34 mouse cellular contexts compared by ENCODE assay signal in the genomic region with DNA sequence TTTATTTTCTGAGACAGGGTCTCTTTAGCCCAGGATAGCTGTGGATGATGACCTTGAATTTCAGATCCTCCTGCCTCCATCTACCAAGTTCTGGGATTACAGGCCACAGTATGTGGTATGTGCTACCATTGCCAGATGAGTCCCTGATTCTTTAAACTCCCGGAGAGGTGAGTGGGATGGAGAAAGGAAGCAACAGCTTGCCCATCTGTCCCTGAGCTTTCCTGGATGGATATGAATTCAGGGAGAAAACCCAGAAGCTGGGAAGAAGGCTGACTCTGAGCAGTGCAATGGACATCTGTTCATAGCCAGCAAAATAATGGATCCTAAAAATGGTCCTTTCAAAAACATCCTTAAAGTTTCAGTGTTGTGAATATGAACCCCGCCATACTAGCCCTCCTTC. TPM values are rescaled to one million over a fixed set of nuclear protein-coding genes. Genes with fewer than 3 reads are reported as not detected.
DNase-seq lines count a peak whose midpoint lies in the region; ATAC-seq and TF ChIP-seq lines count a peak whose summit lies in the region.
"Had no signal": no experiment of that assay in that cellular context is flagged by ENCODE, and none has a peak within 500 bp of the region (broad histone marks: within the 10 kb centered on the region; RNA-seq: fewer than 3 reads in every experiment).

No protein-coding gene starts in this region.

- H3K9me3 ChIP-seq in neural tube, embryonic 13.5 days: no peaks in the 10 kb centered on the region
- H3K9me3 ChIP-seq in neural tube, embryonic 15.5 days (replicated peaks): no peaks in the 10 kb centered on the region
- H3K9me3 ChIP-seq in stomach, postnatal 0 days (ENCODE audit: control insufficient read depth, low read length): no peaks in the 10 kb centered on the region
- H3K9me3 ChIP-seq: embryonic facial prominence, embryonic 10.5 days; embryonic facial prominence, embryonic 15.5 days; forebrain, embryonic 12.5 days; limb, embryonic 10.5 days; limb, embryonic 15.5 days; liver, embryonic 13.5 days; midbrain, embryonic 12.5 days had no signal

- WGBS in neural tube, embryonic 13.5 days: 83% methylated on average over 2 of the region's 2 CpGs
- 93% methylated on average over 2 of the region's 2 CpGs for WGBS in neural tube, embryonic 15.5 days
- 82% methylated on average over 2 of the region's 2 CpGs for WGBS in stomach, postnatal 0 days

- peak; percentile 99 for ATAC-seq in frontal cortex, adult (ENCODE audit: low TSS enrichment)
- ATAC-seq in neural tube, embryonic 13.5 days (ENCODE audit: low read depth): no peak
- no peak for ATAC-seq in neural tube, embryonic 15.5 days (ENCODE audit: low FRiP score)
- ATAC-seq in stomach, postnatal 0 days (ENCODE audit: low FRiP score, low TSS enrichment): no peak
- ATAC-seq: activated CD4-positive, CD25-positive, alpha-beta regulatory T cell, adult 4 months; intestine, postnatal 0 days had no signal

- no peaks in the 10 kb centered on the region for H3K4me1 ChIP-seq in neural tube, embryonic 13.5 days (replicated peaks)
- no peaks in the 10 kb centered on the region for H3K4me1 ChIP-seq in neural tube, embryonic 15.5 days
- H3K4me1 ChIP-seq in stomach, postnatal 0 days (replicated peaks; ENCODE audit: control insufficient read depth, insufficient read depth): no peaks in the 10 kb centered on the region
- H3K4me1 ChIP-seq: embryonic facial prominence, embryonic 10.5 days; embryonic facial prominence, embryonic 15.5 days; forebrain, embryonic 12.5 days; limb, embryonic 15.5 days; midbrain, embryonic 12.5 days had no signal

- H3K27me3 ChIP-seq in neural tube, embryonic 13.5 days: no peaks in the 10 kb centered on the region; the same call in 1 of the 2 replicates
- H3K27me3 ChIP-seq in neural tube, embryonic 15.5 days (replicated peaks): peaks cover 3% of the 10 kb centered on the region; the same call in 1 of the 2 replicates
- H3K27me3 ChIP-seq in stomach, postnatal 0 days (ENCODE audit: control insufficient read depth, insufficient read depth, low read length): no peaks in the 10 kb centered on the region
- H3K27me3 ChIP-seq: CH12.LX; embryonic facial prominence, embryonic 15.5 days; forebrain, embryonic 12.5 days; liver, embryonic 13.5 days; midbrain, embryonic 12.5 days had no signal

- no peak for TF ChIP-seq EP300 in stomach, postnatal 0 days (optimal IDR thresholded peaks at IDR 0.05)

- H3K4me2 ChIP-seq in neural tube, embryonic 13.5 days: no peak overlapping the region
- H3K4me2 ChIP-seq in neural tube, embryonic 15.5 days: no peak overlapping the region
- no peak overlapping the region for H3K4me2 ChIP-seq in stomach, postnatal 0 days (replicated peaks; ENCODE audit: low read depth)
- H3K4me2 ChIP-seq: embryonic facial prominence, embryonic 15.5 days; forebrain, embryonic 12.5 days; heart, embryonic 11.5 days; hindbrain, embryonic 14.5 days; limb, embryonic 15.5 days; liver, embryonic 13.5 days; midbrain, embryonic 12.5 days had no signal

- TF ChIP-seq CTCF in stomach, postnatal 0 days (IDR thresholded peaks at IDR 0.05; ENCODE audit: low read depth): no peak

- H3K36me3 ChIP-seq in neural tube, embryonic 13.5 days: no peaks in the 10 kb centered on the region
- no peaks in the 10 kb centered on the region for H3K36me3 ChIP-seq in neural tube, embryonic 15.5 days
- H3K36me3 ChIP-seq in stomach, postnatal 0 days (ENCODE audit: control insufficient read depth, insufficient read depth, low read length): no peaks in the 10 kb centered on the region
- H3K36me3 ChIP-seq: embryonic facial prominence, embryonic 10.5 days; embryonic facial prominence, embryonic 15.5 days; forebrain, embryonic 12.5 days; limb, embryonic 10.5 days; limb, embryonic 15.5 days; liver, embryonic 13.5 days; midbrain, embryonic 12.5 days had no signal

- no peak overlapping the region for H3K9ac ChIP-seq in neural tube, embryonic 13.5 days
- H3K9ac ChIP-seq in neural tube, embryonic 15.5 days (replicated peaks): no peak overlapping the region
- no peak overlapping the region for H3K9ac ChIP-seq in stomach, postnatal 0 days (ENCODE audit: low read length)
- H3K9ac ChIP-seq: embryonic facial prominence, embryonic 15.5 days; forebrain, embryonic 12.5 days; hindbrain, embryonic 14.5 days; limb, embryonic 15.5 days; liver, embryonic 13.5 days; midbrain, embryonic 12.5 days had no signal

- peak overlapping the region; percentile 67; the same call in 1 of the 2 replicates for H3K27ac ChIP-seq in neural tube, embryonic 13.5 days (replicated peaks)
- H3K27ac ChIP-seq in neural tube, embryonic 15.5 days (replicated peaks): no peak overlapping the region
- no peak overlapping the region for H3K27ac ChIP-seq in stomach, postnatal 0 days (replicated peaks)
- H3K27ac ChIP-seq: embryonic facial prominence, embryonic 10.5 days; embryonic facial prominence, embryonic 15.5 days; forebrain, embryonic 12.5 days; hindbrain, embryonic 14.5 days; limb, embryonic 10.5 days; limb, embryonic 15.5 days; liver, embryonic 13.5 days; midbrain, embryonic 12.5 days had no signal

- no peak for DNase-seq in frontal cortex, postnatal 14 days (ENCODE audit: low spot score in 2 of 2)
- DNase-seq in layer of hippocampus, adult 18-20 months (ENCODE audit: low spot score in 2 of 2): peak; percentile 5 to 45
- no peak for DNase-seq in layer of hippocampus, adult 9-10 months (ENCODE audit: low spot score)
- DNase-seq in layer of hippocampus, postnatal 36 days: peak; percentile 6 to 22
- no peak for DNase-seq in stomach, postnatal 0 days (ENCODE audit: low spot score)
- DNase-seq: adrenal gland, adult 2 months; adrenal gland, postnatal 36 days; cerebellum, adult 2 months; cerebellum, postnatal 25 days; gastrocnemius, postnatal 25 days; heart, adult 18-20 months; heart, postnatal 4 days; kidney, adult 9 months; kidney, postnatal 10 days; liver, embryonic 13.5 days; lung, postnatal 4 days; retina, postnatal 1 day; thymus, postnatal 14 days had no signal

- H3K4me3 ChIP-seq in neural tube, embryonic 13.5 days: no peak overlapping the region
- no peak overlapping the region for H3K4me3 ChIP-seq in neural tube, embryonic 15.5 days (replicated peaks)
- H3K4me3 ChIP-seq in stomach, postnatal 0 days (ENCODE audit: low read depth, low read length): no peak overlapping the region
- H3K4me3 ChIP-seq: embryonic facial prominence, embryonic 10.5 days; embryonic facial prominence, embryonic 15.5 days; forebrain, embryonic 12.5 days; limb, embryonic 10.5 days; limb, embryonic 15.5 days; liver, embryonic 13.5 days; megakaryocyte, embryonic 14.5 days; midbrain, embryonic 12.5 days; myocyte had no signal

RNA-seq across cellular contexts. Expression of a gene that starts 49.3 kb away (rescaled TPM):
- 100 to 1,000 TPM; 170 to 189 TPM for total RNA-seq in layer of hippocampus, adult 18-20 months (2021)
- 312 and 350 TPM in 2 replicates for polyA plus RNA-seq in neural tube, embryonic 13.5 days (2015; fragmentation: Nextera tagmentation; extraction: Ambion mirVana)
- 327 and 331 TPM in 2 replicates for polyA plus RNA-seq in neural tube, embryonic 15.5 days (2015; fragmentation: Nextera tagmentation; extraction: Ambion mirVana)
- total RNA-seq in layer of hippocampus, postnatal 36 days (2021): 100 to 1,000 TPM; 154 to 185 TPM
- 149 and 155 TPM in 2 replicates for polyA plus RNA-seq in stomach, postnatal 0 days (2015; fragmentation: Nextera tagmentation; extraction: Ambion mirVana)

RNA-seq across cellular contexts. Expression of a gene that starts 57.1 kb away (rescaled TPM):
- total RNA-seq in layer of hippocampus, adult 18-20 months (2021): 1 to 10 TPM in 1 of 2 experiments, under 1 TPM in 1; 0.71 to 1.3 TPM
- polyA plus RNA-seq in neural tube, embryonic 13.5 days (2015; fragmentation: Nextera tagmentation; extraction: Ambion mirVana): 5.2 and 6.7 TPM in 2 replicates
- polyA plus RNA-seq in neural tube, embryonic 15.5 days (2015; fragmentation: Nextera tagmentation; extraction: Ambion mirVana): 2.5 and 6.8 TPM in 2 replicates
- total RNA-seq in layer of hippocampus, postnatal 36 days (2021): 1 to 10 TPM in 1 of 2 experiments, under 1 TPM in 1; 0.67 to 2.1 TPM
- 21.9 and 25.7 TPM in 2 replicates for polyA plus RNA-seq in stomach, postnatal 0 days (2015; fragmentation: Nextera tagmentation; extraction: Ambion mirVana)

Comparison
In these comparisons a context has a peak if more than half of its experiments do, and no peak if none do; other contexts are left out.
1. DNase-seq: peak in layer of hippocampus, adult 18-20 months (2 of 2) and layer of hippocampus, postnatal 36 days (2 of 2); none in frontal cortex, postnatal 14 days (0 of 2), layer of hippocampus, adult 9-10 months (single experiment) and stomach, postnatal 0 days (single experiment).